Mouse (Mus musculus): ENCODE measurements around the gene CN725425. TPM values are rescaled to one million over a fixed set of nuclear protein-coding genes. Genes with fewer than 3 reads are reported as not detected.
A peak's percentile ranks its signal among the peaks of the same experiment; 100 is the strongest.

CN725425 gene
- 0.04 and 0.14 TPM in 2 replicates for polyA plus RNA-seq (2012; rRNA removed)

DNA sequence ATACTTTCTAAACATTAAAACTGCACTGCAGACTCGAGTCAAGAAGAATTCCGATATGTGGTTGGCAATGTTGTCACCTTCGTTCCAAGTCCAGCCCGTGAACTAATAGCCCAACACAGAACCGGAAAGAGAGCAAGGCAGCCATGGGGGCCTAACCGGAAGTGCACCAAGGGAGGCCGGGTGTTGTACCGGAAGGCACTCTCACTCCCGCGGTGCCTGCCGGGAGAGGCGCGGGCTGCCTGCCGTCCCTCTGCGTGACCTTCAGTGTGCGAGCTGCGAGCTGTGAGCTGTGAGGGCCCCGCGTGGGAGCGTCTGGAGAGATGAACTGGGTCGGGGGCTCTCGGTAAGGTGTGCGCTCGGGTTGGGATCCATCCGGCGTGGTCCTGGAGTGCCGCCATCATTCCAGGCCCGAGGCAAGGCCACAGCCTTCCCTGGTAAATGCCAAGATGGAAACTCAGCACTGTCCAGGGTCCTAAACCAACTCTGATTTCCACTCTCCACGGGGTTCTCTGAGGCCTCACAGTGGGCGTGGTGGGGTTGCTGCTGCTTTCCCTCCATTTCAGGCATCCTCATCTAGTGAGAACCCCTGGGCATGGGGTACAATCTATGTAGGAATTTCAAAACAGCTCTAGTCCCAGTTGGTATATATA, at the start of gene CN725425:
CN725425 (plus strand) TSS at position 239 of the 650 bp plus-strand sequence.
- DNase-seq (ENCODE audit: extremely low spot score in 1 of 2, low spot score in 1 of 2) = no peak

DNA sequence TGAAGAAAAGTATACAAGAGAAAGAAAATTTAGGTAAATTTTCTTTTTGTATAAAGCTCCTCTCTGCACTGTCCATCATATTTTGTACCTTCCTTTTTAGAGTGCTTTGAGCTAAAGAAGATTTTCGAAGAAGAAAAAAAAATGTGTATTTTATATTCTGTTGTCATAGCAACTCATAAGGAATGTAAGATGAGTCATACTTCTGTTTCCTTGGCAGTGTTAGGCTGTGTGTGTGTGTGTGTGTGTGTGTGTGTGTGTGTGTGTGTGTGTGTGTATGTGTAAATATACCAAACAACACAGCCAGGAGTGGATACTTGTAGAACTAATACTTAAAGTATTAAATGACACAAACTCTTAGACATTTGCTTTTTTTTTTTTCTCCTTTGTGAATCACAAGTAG, 46.7 kb upstream of the CN725425 start:
- DNase-seq (ENCODE audit: extremely low spot score in 1 of 2, low spot score in 1 of 2) = peak in 1 of 2 experiments; percentile 64

DNA sequence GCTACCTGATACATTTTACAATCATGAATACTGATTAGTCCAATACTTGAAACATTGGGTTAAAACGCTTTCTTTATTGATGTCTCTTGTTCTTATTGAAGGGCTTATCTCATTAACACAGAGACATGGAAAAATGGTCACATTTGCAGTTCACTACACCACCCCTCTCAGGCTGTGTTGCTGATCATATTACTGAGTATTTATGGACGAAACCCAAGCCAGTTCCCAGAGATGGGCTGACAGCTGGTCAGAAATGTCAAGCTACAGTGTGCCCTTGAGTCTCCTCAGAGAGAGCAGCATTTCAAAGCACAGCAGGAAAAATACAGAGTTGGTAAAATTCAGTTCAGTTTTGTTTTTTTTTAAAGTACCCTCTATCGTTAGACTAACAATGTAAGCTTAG, 46.0 kb upstream of the CN725425 start:
- no peak for DNase-seq (ENCODE audit: extremely low spot score in 1 of 2, low spot score in 1 of 2)

DNA sequence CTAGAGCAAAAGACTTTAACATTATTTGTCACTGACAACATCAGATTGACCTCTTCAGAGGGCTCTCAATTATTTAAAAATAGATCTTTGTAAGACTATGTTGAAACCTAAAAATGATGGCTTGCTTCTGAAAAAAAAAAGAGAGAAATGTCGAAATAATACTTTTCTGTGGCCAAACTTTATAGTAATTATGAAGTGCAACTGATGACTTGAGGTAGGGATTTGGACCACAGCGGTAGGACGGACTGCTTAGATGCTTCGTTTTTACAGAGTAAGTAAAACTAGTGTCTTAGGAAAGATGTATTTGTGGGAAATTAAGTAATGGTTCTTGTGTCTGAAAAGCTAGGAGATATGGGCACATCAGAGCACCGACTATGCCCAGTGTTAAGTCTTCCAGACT, 38.1 kb upstream of the CN725425 start:
- no peak for DNase-seq (ENCODE audit: extremely low spot score in 1 of 2, low spot score in 1 of 2)

DNA sequence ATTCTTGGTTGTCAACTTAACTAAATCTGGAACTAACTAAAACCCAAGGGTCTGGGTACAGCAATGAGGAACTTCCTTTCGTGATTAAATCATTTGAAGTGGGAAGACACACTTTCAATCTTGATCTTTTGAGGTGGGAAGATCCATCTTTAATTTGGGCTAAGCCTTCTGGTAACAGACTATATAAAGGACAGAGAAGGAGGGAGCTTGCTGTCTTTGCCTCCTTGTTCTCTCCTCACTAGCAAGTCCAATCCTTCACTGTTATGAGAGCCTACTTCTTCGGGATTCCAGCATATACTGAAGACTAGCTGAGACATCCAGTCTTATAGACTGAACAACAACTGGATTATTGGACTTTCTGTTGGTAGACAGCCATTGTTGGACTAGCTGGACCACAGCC, 35.8 kb upstream of the CN725425 start:
- DNase-seq (ENCODE audit: extremely low spot score in 1 of 2, low spot score in 1 of 2) = no peak

DNA sequence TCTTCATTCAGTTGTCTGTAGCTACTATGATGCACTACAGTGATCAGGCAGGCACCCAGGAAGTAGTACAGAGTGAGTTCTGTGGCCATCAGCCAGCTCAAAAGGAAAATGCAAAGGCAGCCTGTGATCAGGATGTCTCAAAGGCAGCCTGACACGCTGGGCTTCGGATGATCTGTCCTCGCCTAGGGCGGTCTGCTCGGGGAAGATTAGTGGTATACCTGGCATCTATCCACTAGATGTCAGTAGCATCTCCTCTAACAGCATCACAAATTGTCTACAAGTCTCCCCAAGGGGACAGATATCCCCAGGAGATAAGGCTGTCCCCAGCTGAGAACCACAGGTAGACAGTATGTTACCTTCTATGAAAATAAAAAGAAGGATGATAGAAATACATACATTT, 34.3 kb upstream of the CN725425 start:
- peak in 1 of 2 experiments; percentile 75 for DNase-seq (ENCODE audit: extremely low spot score in 1 of 2, low spot score in 1 of 2)

DNA sequence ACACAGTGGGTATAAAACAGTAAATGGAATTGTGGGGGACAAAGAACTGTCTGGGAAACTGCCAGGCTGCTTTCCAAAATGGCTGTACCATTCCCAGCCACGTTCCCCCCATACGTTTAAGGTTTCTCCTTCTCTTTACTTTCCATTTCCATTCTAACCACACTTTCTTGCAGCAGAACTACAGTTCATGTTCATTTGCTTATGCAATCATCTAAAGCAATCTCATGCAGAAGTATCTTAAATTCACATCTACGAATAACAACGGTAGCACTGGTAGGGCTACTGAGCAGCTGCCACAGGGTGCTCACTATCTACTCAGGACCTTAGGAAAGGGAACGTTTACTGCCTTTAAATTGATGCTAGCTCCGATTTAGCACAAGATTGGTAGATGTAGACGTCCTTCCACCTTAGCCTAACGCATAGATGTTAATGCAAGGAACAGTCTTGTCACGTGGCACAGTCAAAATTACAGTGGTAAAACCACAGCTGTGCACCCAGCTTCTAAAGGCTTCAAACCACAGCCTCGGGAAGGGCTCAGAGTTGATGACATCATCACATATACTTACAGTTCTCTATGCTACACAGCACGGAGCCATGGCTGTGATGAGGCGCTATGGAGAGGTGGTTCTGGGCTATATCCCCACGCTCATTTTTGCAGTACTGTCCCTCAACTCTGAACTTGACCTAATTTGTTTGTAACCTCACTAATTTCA, 31.3 kb upstream of the CN725425 start:
- DNase-seq (ENCODE audit: extremely low spot score in 1 of 2, low spot score in 1 of 2) = no peak

DNA sequence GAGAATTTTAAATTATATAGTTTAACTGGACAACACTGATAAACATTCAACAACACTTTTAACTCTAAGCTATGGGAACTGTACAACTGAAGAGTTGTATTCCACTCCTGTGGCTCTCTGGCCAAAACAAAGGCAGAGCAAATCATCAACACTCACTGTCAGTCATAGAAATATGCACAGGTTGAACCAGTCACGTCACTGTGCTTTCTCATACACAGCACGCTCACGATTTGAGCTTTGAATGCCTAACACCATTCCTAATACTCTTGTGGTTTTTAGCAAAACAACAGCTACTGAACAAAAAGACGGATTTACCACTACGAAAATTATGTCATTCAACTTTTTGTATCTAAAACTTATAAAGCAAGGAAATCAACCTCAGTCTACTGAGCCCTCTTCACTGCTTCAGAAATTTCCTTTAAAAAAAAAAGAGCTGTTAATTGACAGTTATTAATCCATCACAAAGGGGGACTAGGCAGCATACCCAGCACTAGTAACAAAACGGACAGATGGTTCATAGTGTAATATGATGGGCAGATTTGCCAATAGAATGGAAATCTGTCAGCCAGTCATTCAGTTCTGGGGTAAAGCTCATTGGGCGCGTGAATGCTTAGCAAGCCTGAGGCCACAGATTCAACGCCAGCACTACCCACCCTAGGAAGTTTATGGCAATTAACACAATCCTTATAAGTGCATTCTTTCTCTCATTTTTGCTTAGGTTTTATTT, 28.5 kb upstream of the CN725425 start:
- no peak for DNase-seq (ENCODE audit: extremely low spot score in 1 of 2, low spot score in 1 of 2)

DNA sequence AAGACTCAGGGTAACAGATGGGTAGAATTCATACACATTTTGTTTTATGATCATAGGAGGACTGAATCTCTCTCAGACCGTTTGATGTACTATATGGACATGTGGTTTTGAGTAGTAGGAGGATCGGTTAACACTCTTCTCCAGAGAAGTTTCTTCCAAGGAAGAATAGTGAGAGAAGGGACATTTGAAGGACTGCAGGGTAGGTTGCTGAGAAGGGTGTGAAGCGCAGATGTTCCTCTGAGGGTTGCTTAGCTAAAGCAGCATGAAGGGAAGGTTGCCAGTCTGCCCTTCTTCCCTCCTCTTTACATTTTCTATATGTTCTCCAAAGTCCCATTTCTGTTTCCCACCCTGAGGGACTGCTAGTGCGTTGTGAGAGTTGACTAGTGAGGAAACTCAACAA, 28.0 kb upstream of the CN725425 start:
- no peak for DNase-seq (ENCODE audit: extremely low spot score in 1 of 2, low spot score in 1 of 2)

DNA sequence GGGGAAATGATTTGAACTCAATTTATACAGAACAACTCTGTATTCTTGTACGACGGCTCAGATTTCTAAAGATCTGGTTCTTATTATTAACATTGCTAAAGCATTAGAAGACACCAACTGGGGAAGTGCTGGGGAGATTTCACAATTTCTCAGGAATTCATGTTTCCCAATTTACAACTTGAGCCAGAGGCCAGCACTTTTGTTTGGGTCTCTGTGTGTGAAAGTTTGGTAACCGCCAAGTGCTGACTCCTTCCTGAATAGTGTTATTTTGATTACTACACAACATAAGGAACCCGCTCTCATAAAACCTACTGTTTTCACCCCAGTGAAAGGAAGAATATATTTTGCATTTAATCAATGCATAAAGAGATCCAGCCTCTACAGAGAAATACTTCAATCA, 27.1 kb upstream of the CN725425 start:
- DNase-seq (ENCODE audit: extremely low spot score in 1 of 2, low spot score in 1 of 2) = no peak

DNA sequence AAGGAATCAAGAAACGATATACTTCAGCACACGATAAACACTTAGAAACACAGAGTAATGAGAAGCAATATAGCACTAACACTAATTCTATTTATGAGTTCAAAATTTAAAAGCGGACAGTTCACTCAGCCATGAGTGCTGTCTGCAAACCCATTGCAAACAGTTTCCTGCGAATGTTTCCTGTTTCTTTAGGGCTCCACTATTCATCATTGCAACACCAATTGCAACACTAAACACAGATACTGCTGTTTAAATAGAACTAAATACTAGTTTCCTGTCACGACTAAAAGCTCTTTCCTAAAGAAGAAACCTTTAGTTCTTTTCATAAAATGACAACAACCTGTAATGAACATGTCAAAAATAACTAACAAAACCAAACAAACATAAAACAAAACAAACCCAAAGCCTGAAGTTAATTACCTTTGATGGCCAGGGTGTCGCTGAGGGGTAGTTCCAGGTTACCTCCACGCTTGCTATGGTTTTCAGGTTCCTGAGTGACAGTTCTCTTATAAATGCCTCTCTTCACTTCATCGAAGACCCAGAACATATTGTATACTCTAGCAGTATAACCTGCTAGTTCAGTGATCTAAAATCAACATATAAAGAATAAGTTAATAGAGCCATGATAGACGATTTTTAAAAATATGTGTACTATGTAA, 20.5 kb upstream of the CN725425 start:
- DNase-seq (ENCODE audit: extremely low spot score in 1 of 2, low spot score in 1 of 2) = no peak

DNA sequence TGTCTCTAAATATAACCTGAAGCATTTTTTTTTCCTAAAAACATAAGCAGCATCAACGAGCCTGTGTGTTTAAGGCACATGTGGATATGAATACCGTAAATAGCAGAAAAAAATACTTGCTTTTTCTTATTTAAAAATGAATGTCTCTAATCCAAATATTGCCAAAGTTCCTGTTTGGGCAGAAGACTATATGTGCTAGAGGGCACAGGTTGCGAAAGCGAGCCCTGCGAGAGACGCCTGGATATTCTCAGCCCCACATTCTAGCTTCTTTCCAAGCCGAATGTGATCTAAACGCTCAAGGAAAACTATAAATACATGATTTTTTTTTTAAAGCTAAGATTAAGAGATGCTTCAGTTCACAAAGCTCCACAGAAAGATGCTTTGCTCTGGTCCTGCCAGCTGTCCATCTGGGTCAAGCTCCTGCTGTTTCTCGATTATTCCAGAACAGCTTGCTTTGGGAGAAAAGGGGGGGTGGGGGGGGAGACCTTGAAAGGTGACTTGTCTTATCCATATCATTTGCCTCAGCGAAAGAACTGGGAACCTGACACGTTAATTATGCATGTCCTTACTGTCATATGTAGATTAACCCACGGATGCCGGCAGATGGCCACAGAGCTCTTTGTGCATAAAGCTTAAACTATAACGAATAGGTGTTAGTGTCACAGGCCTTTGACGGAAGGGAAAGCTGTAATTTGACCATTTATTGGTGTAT, 19.2 kb upstream of the CN725425 start:
- DNase-seq (ENCODE audit: extremely low spot score in 1 of 2, low spot score in 1 of 2) = no peak

DNA sequence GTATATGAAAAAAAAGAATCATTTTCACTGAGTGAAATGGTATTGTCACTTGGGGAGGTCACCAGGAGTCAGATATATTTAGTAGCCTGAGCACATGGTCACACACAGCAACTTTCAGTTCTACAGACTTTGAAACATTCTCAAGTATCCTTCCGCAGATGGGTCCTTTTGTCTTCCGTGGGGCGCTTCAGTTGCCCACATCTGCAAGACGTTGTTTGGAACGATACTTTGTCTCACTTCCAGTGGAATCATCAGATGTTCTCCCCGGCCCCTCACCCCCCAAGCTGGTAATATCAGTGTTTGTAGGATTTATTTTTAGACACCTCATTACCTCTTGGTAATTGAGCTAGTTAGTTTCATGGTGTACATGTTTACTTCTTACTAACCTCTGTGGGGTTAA, 12.9 kb upstream of the CN725425 start:
- DNase-seq (ENCODE audit: extremely low spot score in 1 of 2, low spot score in 1 of 2) = no peak

DNA sequence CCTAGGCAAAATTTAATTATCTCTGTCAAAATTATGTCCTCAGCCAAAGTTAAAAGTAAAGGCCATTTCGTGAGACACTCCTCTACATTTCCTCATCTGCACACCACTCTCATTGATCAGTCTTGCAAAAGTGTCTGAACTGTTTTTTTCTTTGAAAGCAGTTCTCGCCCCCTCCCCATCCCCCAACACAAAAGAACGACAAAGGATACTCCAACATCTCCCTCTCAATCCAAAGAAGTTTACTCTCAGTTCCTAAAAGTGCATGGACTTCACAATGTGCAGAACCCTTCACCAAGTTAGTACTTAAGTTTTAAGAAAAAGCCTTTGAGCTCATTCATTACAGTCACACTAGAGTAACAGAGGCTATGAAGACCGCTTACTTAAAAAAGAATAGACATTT, 9.3 kb upstream of the CN725425 start:
- no peak for DNase-seq (ENCODE audit: extremely low spot score in 1 of 2, low spot score in 1 of 2)

DNA sequence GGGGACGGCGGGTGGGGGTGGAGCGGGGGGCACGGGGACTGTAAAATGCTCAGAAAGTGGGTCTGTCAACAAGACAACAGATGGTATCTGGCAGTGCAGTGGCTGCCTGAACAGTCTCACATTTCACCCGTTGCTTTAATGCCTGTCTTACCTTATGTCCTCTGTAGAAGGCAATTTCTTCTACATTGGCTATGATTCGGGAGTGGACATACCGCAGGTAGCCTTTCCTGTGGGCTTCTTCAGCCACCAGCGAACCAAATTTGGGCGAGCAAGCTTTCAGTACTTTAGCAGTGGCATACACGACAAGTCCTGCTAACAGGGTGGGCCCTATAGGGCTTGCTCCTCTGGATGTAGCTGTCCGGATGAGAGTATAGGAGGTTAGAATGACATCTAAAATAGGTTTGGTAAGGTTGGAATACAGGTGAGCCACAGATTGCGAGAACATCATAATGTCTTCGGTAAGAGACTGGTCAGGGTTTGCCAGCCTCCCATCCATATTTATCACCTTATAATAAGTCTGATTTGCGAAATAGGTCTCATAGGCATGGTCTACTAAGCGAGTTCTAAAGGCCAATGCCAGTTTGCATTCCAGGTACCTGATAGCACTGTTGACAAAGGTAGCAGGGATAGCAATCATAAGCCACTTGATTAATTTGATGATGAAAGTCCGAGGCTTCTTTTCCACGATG, 8.6 kb upstream of the CN725425 start:
- DNase-seq (ENCODE audit: extremely low spot score in 1 of 2, low spot score in 1 of 2) = no peak

DNA sequence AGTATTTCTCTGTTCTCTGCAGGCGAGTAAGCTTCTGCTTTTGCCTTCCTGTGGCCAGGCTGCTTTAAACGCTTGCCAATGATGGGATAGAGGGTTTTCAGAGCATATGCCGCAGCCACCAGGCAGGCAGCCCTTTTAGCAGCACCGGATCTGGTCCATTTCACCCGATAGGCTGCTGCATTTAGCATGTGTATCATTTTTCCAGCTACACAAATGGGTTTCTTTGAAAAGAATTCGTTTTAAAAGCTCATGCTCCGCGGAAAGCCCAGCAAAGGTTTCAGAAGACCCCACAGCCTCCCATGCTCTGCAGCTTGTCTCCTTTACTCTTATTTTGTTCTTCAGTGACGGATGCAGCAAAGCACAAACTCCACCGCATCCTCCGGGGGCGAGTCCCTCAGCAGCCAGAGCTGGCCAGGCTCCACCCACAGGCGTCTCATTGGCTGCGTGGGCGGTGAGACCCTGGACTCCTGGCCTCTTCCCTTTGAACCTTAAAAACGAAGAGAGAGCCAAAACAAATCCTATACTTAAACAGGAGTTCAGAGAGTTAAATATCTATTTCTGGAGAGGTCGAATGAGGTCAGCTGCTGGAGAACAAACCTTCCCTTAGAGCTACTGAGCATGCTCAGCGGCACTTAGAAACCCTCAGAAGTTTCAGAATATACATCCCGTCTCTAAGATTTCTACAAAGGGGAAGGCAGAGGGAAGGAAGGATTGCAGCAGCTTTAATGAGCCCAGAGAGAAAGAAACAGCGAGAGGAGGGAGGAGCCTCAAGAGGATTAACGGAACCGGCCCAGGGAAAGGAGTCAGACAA, 7.7 kb upstream of the CN725425 start, which contains the start of gene Abcd2:
Abcd2 (minus strand) TSS at position 388 of the 811 bp plus-strand sequence.
- DNase-seq (ENCODE audit: extremely low spot score in 1 of 2, low spot score in 1 of 2) = peak; percentile 60 to 82

DNA sequence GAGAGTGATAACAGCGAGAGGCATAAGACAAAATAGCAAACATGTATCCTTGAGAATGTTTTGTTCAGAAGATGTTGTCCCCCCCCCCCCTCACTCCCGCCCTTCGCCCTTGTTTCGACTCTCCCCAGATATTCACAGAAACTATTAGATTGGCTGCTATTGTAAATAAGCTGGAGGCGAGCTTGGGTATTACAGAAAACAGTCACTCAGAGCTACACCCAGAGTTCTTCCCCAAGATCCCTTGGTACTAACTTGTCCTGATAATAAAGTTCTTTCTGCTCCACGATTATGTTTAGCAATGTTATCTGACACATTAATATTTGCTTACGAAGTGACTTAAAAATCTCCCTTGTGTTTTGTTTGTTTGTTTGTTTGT, 7.1 kb upstream of the CN725425 start:
- no peak for DNase-seq (ENCODE audit: extremely low spot score in 1 of 2, low spot score in 1 of 2)

DNA sequence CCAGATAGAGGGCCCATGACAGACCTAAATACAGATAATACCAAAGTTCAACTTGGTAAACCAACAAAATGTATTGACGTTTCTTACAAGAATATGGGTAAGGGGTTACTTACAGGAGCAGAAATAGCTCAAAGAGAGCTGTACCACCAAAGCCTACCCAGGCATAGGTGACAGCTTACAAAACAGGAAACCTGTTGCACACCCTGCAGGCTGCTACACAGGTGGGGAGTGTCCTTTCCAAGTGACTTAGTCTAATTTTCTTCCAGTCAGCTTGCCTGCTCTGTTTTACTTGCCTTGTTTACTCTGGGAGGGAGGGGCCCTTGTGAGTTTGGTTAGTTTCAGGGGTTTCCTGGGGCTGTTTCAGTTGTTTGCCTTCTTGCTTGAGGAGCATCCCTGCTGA, 1.5 kb downstream of the CN725425 start:
- DNase-seq (ENCODE audit: extremely low spot score in 1 of 2, low spot score in 1 of 2) = no peak

DNA sequence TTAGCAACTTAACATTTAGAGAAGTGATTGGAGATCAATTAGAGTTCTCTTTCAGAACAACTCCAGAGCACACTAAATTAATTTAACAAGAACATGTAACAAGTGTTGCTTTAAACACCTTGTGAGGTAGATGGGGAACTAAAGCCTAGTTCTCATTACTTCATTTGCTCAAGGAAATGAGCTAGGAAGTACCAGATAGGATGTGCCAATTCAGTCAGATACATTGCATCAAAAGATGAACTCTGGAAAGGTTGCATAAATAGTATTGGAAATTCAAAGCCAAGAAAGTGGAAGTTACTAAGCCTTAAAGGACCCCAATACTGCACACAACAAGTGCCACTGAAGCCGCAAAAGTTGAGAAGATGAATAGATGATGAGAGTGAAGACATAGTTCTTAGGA, 3.2 kb downstream of the CN725425 start:
- DNase-seq (ENCODE audit: extremely low spot score in 1 of 2, low spot score in 1 of 2) = no peak

Data from frontal cortex, adult 2 months (tissue).